Mouse (Mus musculus) intestine, embryonic 16.5 days (tissue): ENCODE data around the gene Tpst1. TPM values are rescaled to one million over a fixed set of nuclear protein-coding genes. Genes with fewer than 3 reads are reported as not detected.

ENCODE experiments used
- ATAC-seq: fragments of 200-750 bp; cut with Nextera tagmentation; 2 replicates; pipeline ENCODE4 v1.8.0; 2017; ENCODE audit warnings: moderate TSS enrichment, moderate library complexity
- H3K27ac ChIP-seq: fragments of 300-500 bp; sonication (generic); 2 replicates; pipeline ENCODE4 v1.5.1; 2014; ENCODE audit warnings: mild to moderate bottlenecking, low read length
- H3K27me3 ChIP-seq: fragments of 300-500 bp; sonication (generic); replicated peaks from 2 replicates; pipeline ENCODE4 v1.6.1; 2014; ENCODE audit warnings: low read length, control low read depth, mixed read lengths; ENCODE audit not compliant: control insufficient read depth, insufficient read depth
- H3K36me3 ChIP-seq: fragments of 300-500 bp; sonication (generic); 2 replicates; pipeline ENCODE4 v1.6.1; 2014; ENCODE audit warnings: low read length, control low read depth; ENCODE audit not compliant: control insufficient read depth, insufficient read depth
- H3K4me1 ChIP-seq: fragments of 300-500 bp; sonication (generic); 2 replicates; pipeline ENCODE4 v1.6.1; 2014; ENCODE audit warnings: low read length, control low read depth, mixed read lengths; ENCODE audit not compliant: control insufficient read depth, insufficient read depth
- H3K4me2 ChIP-seq: fragments of 300-500 bp; sonication (generic); 2 replicates; pipeline ENCODE4 v1.6.1; 2014; ENCODE audit warnings: low read depth, low read length, control low read depth
- H3K4me3 ChIP-seq: fragments of 300-500 bp; sonication (generic); 2 replicates; pipeline ENCODE4 v1.5.1; 2014; ENCODE audit warnings: mild to moderate bottlenecking, low read length
- H3K9ac ChIP-seq: fragments of 300-500 bp; sonication (generic); 2 replicates; pipeline ENCODE4 v1.6.1; 2014; ENCODE audit warnings: low read depth, low read length
- H3K9me3 ChIP-seq: fragments of 300-500 bp; sonication (generic); 2 replicates; pipeline ENCODE4 v1.6.1; 2016; ENCODE audit warnings: low read length, control low read depth; ENCODE audit not compliant: control insufficient read depth
- WGBS: fragments of 180-500 bp; shearing (Covaris S2); extraction: QIAGEN DNeasy Blood & Tissue Kit; methylation state at CpG from one replicate; pipeline ENCODE4 v1.1.7; 2014; 5-methylcytosine and 5-hydroxymethylcytosine counted together
- polyA plus RNA-seq: library from polyadenylated mRNA; unstranded; fragments of >200 nt; fragmentation: Nextera tagmentation; extraction: Ambion mirVana; gene quantifications from 2 replicates; pipeline ENCODE4 v1.2.1, GENCODE M21; 2015

Gene Tpst1
- polyA plus RNA-seq, 1 experiment from 2014 or later: 51.7 TPM

DNA sequence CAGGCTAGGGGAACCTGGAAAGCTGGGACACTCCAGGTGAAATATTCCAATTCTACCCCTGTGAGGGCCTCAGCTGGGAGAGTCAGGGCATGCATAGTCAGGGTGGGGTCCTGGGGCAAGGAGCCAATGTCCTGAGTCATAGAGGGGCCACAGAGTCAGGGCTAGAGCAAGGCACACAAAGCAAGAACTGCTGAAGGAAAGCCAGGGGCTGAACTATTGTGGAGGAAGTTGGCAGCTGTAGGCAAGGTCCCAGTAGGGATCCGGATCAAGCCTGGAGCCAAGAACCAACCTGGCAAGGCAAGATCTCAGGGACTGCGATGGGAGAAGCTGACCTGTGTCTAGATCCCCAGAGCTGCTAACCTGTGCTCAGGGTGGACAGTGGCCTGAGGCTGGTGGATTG lies 9.4 kb upstream of the Tpst1 start:
- no peak overlapping the region for H3K4me3 ChIP-seq
- H3K36me3 ChIP-seq: no peaks in the 10 kb centered on the region
- H3K4me2 ChIP-seq: no peak overlapping the region
- H3K9ac ChIP-seq: no peak overlapping the region
- peak; percentile 27; the same call in 1 of the 2 replicates for ATAC-seq
- 80% methylated on average over 2 of the region's 2 CpGs for WGBS
- H3K4me1 ChIP-seq: 0 out of 2 replicates have a peak, but pooled peaks cover 13% of the 10 kb centered on the region
- H3K27ac ChIP-seq: no peak overlapping the region
- no peaks in the 10 kb centered on the region; the same call in 1 of the 2 replicates for H3K9me3 ChIP-seq
- no peaks in the 10 kb centered on the region for H3K27me3 ChIP-seq

DNA sequence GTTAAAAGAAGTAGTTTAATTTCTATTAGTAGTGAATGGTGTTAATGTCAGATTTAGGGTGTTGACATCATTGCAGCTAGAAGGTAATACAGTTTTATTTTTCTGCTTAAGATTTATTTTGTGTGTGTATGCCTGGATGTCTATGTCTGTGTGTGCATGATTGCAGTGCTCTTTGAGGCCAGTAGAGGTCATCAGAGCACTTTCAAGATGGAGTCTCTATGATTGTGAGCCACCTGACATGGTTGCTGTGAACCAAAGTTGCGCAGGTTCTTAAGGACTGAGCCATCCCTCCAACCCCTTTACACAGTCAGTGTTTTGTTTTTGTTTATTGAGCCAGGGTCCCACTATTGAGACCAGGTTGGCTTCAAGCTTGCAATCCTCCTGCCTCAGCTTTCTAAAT lies 7.5 kb upstream of the Tpst1 start:
- 0 out of 2 replicates have a peak, but pooled peaks cover 3% of the 10 kb centered on the region for H3K4me1 ChIP-seq
- H3K27me3 ChIP-seq: no peaks in the 10 kb centered on the region
- H3K4me2 ChIP-seq: no peak overlapping the region
- ATAC-seq: no peak
- 94% methylated on average over 1 of the region's 1 CpGs for WGBS
- no peak overlapping the region for H3K9ac ChIP-seq
- H3K27ac ChIP-seq: no peak overlapping the region
- H3K9me3 ChIP-seq: no peaks in the 10 kb centered on the region; the same call in 1 of the 2 replicates
- no peaks in the 10 kb centered on the region for H3K36me3 ChIP-seq
- H3K4me3 ChIP-seq: no peak overlapping the region

DNA sequence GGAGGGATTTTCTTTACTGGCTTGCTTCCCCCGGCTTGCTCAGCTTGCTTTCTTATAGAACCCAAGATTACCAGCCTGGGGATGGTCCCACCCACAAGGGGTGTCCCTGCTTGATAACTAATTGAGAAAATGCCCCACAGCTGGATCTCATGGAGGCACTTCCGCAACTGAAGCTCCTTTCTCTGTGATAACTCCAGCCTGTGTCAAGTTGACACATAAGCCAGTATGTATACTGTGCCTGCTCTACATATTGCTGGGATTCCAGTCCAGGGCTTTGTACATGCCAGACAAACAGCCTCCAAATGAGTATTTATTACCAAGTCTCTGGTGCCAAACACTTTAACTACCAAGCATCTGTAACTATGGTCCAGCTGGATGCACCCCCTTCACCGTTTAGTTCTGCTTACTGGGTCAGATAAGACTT lies 5.3 kb upstream of the Tpst1 start:
- no peak for ATAC-seq
- 62% methylated on average over 3 of the region's 3 CpGs for WGBS
- Histone ChIP-seq H3K27me3 (no peaks in the 10 kb centered on the region), H3K36me3 (no peaks in the 10 kb centered on the region), H3K4me1 (0 out of 2 replicates have a peak, but pooled peaks cover 3% of the 10 kb centered on the region), H3K4me3 (no peak overlapping the region), H3K4me2 (no peak overlapping the region), H3K27ac (no peak overlapping the region), H3K9ac (no peak overlapping the region), H3K9me3 (no peaks in the 10 kb centered on the region; the same call in 1 of the 2 replicates)

DNA sequence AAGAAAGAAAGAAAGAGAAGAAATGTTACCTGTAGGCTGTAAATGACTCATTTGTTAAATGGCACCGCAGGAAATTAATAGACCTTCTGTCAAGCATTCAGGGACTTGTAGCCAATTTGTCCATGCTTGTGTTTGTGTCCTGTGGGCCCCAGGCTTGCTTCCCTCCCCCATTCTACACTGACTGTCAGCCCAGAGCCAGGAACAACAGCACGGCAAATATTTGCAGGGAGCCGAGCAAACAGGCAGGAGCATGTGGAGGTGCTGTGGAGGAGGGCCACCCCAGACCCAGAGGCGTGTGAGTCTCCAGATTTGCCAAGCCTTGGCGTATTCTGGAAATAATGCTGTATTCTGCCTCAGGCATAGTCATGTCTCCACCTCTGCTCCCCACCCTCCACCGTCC lies 1.4 kb downstream of the Tpst1 start:
- H3K36me3 ChIP-seq: no peaks in the 10 kb centered on the region
- H3K4me1 ChIP-seq: peaks cover 3% of the 10 kb centered on the region; the same call in 1 of the 2 replicates
- H3K27ac ChIP-seq: no peak overlapping the region
- no peak overlapping the region for H3K4me3 ChIP-seq
- ATAC-seq: no peak
- H3K9ac ChIP-seq: no peak overlapping the region
- no peak overlapping the region for H3K4me2 ChIP-seq
- 66% methylated on average over 6 of the region's 6 CpGs for WGBS
- H3K9me3 ChIP-seq: no peaks in the 10 kb centered on the region
- H3K27me3 ChIP-seq: no peaks in the 10 kb centered on the region

DNA sequence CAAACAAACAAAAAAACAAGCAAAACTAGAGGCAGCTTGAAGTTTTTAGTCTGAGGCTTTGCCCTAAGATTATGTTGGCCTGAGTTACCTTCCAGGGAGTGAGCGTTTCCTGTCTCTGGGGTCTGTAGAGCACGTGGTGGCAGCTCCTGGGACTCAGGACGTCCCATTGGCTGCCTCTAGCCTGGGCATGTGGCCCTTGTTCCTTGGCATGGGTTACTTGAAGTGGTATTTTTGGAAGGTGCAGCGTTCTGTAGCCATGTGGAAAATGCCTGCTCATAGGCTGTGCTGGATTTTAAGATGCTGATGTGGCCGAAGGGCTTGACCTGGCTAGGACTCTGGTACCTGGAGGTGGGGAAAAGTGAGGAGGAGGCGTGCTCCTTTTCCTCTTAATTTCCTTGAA lies 3.3 kb downstream of the Tpst1 start:
- Histone ChIP-seq H3K9me3 (no peaks in the 10 kb centered on the region), H3K4me3 (no peak overlapping the region), H3K36me3 (no peaks in the 10 kb centered on the region), H3K27me3 (no peaks in the 10 kb centered on the region), H3K9ac (no peak overlapping the region), H3K4me2 (no peak overlapping the region), H3K4me1 (peaks cover 11% of the 10 kb centered on the region), H3K27ac (no peak overlapping the region)
- no peak for ATAC-seq
- 69% methylated on average over 6 of the region's 6 CpGs for WGBS

DNA sequence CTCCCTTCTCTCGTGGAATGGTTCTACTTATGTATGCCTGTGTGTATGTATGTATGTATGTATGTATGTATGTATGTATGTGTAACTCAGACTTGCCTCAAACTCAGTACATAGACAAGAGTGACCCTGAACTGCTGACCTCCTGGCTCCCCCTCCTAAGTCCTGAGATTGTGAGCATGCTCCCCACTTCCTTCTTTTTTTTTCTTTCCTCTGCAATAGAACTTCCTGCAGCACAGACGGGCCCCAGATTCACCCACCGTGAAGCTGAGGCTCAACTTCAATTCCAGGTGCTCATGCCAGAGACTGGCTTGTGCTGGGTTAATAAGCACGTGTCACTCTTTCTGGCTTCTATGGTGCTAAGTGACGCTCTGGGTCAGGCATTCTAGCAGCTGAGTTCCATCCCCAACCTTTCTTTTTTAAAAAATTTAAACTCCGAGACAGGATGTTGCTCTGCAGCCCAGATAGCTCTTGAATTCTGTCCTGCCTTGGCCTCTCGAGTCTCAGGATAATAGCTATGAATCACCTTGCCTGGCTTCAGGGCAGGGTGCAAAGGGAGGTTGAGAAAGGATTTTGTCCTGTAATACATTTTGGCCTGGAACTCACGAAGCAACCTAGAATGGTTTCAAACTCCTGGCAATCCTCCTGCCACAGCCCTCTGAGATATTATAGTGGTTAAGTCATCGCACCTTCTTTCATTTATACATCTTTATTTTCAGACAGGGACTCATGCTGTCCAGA lies 5.1 kb downstream of the Tpst1 start:
- Histone ChIP-seq H3K36me3 (no peaks in the 10 kb centered on the region), H3K27me3 (no peaks in the 10 kb centered on the region), H3K9me3 (no peaks in the 10 kb centered on the region), H3K4me2 (no peak overlapping the region), H3K27ac (no peak overlapping the region), H3K9ac (no peak overlapping the region), H3K4me1 (peaks cover 14% of the 10 kb centered on the region), H3K4me3 (no peak overlapping the region)
- ATAC-seq: no peak
- WGBS: 62% methylated on average over 9 of the region's 9 CpGs

DNA sequence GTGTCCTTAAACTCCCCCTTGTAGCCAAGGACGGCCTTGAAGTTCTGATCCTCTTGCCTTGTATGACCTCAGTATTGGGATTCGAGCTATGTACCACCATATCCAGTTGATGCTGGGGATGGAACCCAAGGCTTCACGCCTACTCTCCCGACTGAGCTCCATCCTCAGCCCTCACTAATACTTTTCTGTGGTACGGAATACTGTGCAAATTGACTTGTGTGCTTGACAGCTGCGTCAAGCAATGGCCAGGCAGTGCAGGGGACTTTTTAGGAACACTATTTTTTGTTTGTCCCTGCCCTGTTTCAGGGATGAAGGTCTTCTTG lies 5.7 kb downstream of the Tpst1 start:
- WGBS: 44% methylated on average over 6 of the region's 6 CpGs
- H3K9ac ChIP-seq: peak overlapping the region; percentile 87
- H3K36me3 ChIP-seq: no peaks in the 10 kb centered on the region
- H3K4me3 ChIP-seq: peak overlapping the region; percentile 74
- no peaks in the 10 kb centered on the region for H3K27me3 ChIP-seq
- peak; percentile 18; the same call in 1 of the 2 replicates for ATAC-seq
- H3K27ac ChIP-seq: peak overlapping the region; percentile 38; the same call in 1 of the 2 replicates
- H3K4me2 ChIP-seq: peak overlapping the region; percentile 90
- peaks cover 14% of the 10 kb centered on the region for H3K4me1 ChIP-seq
- H3K9me3 ChIP-seq: no peaks in the 10 kb centered on the region

DNA sequence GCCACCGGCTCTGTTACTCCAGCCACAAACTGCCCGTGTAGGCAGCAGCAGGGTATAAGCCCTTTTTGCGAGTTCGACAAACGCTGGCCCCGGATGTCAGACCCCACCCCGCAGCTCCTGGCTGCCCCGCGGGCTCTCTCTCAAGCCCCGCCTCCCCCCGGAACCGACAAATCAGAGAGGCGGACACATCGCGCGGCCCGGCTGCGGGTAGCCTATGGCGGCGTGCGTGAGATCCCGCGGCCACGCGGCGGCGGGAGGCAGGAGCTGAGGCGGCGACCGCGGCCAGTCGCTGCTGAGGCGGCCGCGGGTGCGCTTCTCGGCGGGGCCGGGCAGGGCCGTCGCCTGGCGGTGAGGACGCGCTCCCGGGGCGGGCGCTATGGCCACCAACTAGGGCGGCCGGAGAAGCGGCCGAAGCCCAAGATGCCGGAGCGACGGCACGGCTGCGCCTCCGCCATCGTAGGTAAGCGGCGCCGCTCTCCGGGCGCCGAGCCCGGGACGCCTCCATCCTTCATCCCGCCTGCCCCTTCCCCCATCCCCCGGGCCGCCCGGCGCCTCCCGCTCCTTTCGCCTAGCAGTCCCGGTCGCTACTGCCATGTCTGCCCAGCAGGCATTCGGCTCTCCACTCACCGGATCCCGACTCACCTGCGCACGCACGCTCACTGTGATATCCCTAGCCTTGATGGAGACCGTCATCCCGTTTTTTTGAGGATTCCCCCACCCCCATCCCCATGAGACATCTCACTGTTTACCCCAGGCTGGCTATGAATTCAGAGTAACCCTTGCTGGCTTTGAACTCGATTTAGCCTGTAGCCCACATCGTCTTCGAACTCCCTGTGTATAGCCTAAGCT lies 6.3 kb downstream of the Tpst1 start:
- Histone ChIP-seq H3K27ac (peak overlapping the region; percentile 64; the same call in 1 of the 2 replicates), H3K27me3 (no peaks in the 10 kb centered on the region), H3K4me1 (peaks cover 14% of the 10 kb centered on the region), H3K4me3 (peak overlapping the region; percentile 74), H3K9me3 (no peaks in the 10 kb centered on the region), H3K4me2 (peak overlapping the region; percentile 90), H3K9ac (peak overlapping the region; percentile 87), H3K36me3 (no peaks in the 10 kb centered on the region)
- ATAC-seq: peak; percentile 98
- under 1% methylated on average over 86 of the region's 86 CpGs for WGBS

DNA sequence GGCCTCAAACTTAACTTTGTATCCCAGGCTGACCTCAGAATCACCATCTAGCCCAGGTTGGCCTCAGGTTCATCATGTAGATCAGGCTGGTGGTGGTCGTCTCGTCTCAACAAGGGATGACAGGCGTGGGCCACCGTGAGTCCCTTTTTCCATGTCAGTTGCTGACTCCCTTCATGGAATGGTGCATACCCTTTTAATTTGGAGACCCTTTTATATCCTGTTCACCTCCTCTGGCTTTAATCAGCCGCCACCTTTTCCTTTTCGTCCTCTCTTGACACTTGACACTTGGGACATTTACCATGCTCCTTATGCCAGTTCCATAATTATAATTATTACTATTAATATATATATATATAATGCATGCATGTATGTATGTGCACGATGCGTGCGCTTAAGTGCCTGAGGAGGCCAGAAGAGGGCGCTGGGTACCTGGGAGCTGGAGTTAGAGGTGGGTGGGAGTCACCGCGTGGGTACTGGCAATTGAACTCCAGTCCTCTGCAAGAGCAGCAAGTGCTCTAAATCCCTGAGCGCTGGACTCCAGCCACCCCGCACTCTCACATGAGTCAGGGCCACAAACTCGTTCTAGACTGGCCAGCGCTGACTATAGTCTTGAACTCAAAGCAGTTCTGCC lies 7.0 kb downstream of the Tpst1 start:
- Histone ChIP-seq H3K36me3 (no peaks in the 10 kb centered on the region), H3K4me1 (peaks cover 14% of the 10 kb centered on the region), H3K4me3 (peak overlapping the region; percentile 74), H3K27ac (no peak overlapping the region), H3K27me3 (no peaks in the 10 kb centered on the region), H3K9ac (peak overlapping the region; percentile 87), H3K4me2 (peak overlapping the region; percentile 90), H3K9me3 (no peaks in the 10 kb centered on the region)
- no peak for ATAC-seq
- WGBS: 78% methylated on average over 16 of the region's 16 CpGs
